Mouse (Mus musculus) brain, adult 2 months (tissue): ENCODE results near the gene Pnliprp1.
A peak's percentile ranks its signal among the peaks of the same experiment; 100 is the strongest.

Experiments used
- DNase-seq: peaks from one replicate; pipeline ENCODE4 v3.0.0; 2011; ENCODE audit warnings: low read depth, low spot score

The Pnliprp1 gene

GRCm38 (mm10) chr19:58776461-58776860, 47.8 kb downstream of the Pnliprp1 start:
- no peak for DNase-seq

GRCm38 (mm10) chr19:58781566-58781965, 52.9 kb downstream of the Pnliprp1 start:
- no peak for DNase-seq

- peak; percentile 29 for DNase-seq
Measured at GRCm38 (mm10) chr19:58783938-58784337, 55.3 kb downstream of the Pnliprp1 start.

- peak; percentile 39 for DNase-seq
Measured at GRCm38 (mm10) chr19:58789194-58789593, 60.5 kb downstream of the Pnliprp1 start.
